Mouse (Mus musculus) limb, embryonic 15.5 days (tissue): Measurements from ENCODE around the gene Serpina6. TPM values are rescaled to one million over a fixed set of nuclear protein-coding genes. Genes with fewer than 3 reads are reported as not detected.

Experiments used
- polyA plus RNA-seq: library from polyadenylated mRNA; unstranded; fragments of >200 nt; fragmentation: Nextera tagmentation; extraction: Ambion mirVana; gene quantifications from 2 replicates; pipeline ENCODE4 v1.2.1, GENCODE M21; 2015

The Serpina6 gene
- polyA plus RNA-seq, 1 experiment from 2014 or later, result 4.1 TPM

Other genes starting within 250 kb of the Serpina6 start
- 0.29 and 0.30 TPM in 2 replicates for gene 9330161L09Rik, start 249.4 kb downstream of the Serpina6 start, polyA plus RNA-seq
- 91.4 and 94.7 TPM in 2 replicates for gene Ddx24, start 231.4 kb downstream of the Serpina6 start, polyA plus RNA-seq
- 62.4 and 78.0 TPM in 2 replicates for gene Ifi27, start 223.0 kb downstream of the Serpina6 start, polyA plus RNA-seq
- gene Ifi27l2a, start 213.5 kb downstream of the Serpina6 start, polyA plus RNA-seq, result 11.1 and 14.3 TPM in 2 replicates
- gene Ifi27l2b, start 200.0 kb downstream of the Serpina6 start, polyA plus RNA-seq, result not detected in 2 replicates
- gene Ppp4r4, start 124.9 kb downstream of the Serpina6 start, polyA plus RNA-seq, result 0.36 and 0.67 TPM in 2 replicates
- gene Serpina10, start 25.8 kb downstream of the Serpina6 start, polyA plus RNA-seq, result 0.23 TPM in 1 of 2 replicates, not detected in the other
- gene Serpina16, start 18.9 kb upstream of the Serpina6 start, polyA plus RNA-seq, result not detected in 2 replicates
- not detected in 2 replicates for gene Serpina1f, start 38.3 kb upstream of the Serpina6 start, polyA plus RNA-seq
- gene Serpina1d, start 116.4 kb upstream of the Serpina6 start, polyA plus RNA-seq, result 0.55 TPM in 1 of 2 replicates, not detected in the other
- 0.56 and 1.8 TPM in 2 replicates for gene Serpina1b, start 173.2 kb upstream of the Serpina6 start, polyA plus RNA-seq
- 0.31 and 1.9 TPM in 2 replicates for gene Serpina1a, start 206.3 kb upstream of the Serpina6 start, polyA plus RNA-seq
- gene Serpina1c, start 247.7 kb upstream of the Serpina6 start, polyA plus RNA-seq, result 0.15 and 1.1 TPM in 2 replicates